Mouse (Mus musculus): ENCODE data around the gene Slco4a1.

Slco4a1 gene

DNA sequence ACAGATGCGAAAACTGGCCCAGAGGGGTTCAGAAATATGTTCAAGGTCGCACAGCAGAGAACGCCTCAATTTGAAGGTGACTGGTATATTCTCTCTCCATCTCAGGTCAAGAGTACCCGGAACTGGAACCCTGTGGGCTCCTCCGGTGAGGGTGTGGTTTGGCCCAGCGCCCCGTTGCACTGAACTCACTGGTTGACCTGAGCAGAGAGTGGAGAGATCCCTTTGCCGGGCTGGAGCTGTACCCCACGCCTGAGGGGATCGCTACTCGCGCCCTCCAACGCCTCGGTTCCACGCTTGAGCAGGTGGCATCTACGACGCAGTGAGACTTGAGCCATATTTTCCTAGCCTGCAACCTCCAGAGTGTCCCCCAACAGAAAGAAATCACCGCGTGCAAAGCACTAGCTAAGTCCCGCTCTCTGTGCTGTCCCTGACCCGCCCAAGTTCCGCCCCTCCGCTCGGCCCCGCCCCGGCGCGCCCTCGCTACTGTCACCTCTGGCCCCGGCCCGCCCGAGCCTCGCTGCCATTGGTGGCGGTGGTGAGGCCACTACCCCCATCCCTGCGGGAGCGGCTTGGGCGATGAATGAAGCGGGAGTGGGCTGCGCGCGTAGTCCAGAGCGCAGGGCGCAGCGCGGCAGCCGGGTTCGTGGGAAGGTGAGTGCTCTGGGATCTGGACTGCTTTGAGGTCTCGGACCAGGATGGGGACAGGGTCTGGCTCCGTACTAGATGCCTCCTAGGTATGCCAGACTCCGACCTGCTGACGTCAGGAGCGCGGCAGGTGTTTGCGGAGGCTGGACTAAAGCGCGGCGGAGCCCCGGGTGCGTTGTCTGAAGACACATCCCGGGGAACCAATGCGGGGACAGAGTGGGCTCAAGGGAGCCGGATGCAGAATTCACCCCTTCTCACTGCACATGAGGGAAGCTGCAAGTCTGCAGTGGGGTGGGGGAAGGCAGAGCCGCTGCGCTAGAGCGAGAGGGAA is at the start of gene Slco4a1:
Gene Slco4a1, plus strand, starts transcription at position 523 of the 976 bp plus-strand sequence.
- DNase-seq (ENCODE audit: low spot score) = peak; percentile 97

DNA sequence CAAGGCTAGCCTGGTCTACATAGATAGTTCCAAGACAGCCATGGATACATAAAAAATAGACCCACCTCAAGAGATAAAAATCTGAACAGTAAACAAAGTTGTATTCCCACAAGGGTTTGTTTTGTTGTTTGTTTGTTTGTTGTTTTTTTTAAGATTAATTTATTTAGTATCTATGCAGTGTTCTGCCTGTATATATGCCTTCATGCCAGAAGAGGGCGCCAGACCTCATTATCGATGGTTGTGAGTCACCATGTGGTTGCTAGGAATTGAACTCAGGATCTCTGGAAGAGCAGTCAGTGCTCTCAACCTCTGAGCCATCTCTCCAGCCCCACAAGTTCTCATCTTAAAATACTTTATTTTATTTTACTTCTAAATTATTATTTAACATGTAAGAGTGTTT is 47.6 kb upstream of the Slco4a1 start:
- no peak for DNase-seq (ENCODE audit: low spot score)

DNA sequence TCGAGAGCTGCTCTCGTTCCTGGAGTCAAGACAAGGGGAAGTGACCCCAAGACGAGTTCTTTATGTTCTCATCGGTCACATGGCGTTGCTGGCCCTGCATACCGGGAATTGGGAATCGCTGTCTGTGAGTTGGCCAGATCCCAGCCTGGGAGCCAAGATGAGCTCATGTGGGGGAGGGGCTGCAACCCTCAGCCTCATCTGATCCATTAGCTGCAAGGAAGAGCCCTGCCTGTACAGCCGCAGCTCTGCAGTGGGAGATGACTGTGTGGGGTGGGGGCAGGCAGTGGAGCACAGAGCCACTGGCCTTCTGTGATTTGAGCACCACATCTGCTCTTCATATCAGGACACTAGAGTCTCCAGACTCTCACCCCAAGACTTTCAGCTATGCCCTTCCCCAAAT is 45.6 kb upstream of the Slco4a1 start:
- DNase-seq (ENCODE audit: low spot score) = peak; percentile 89

DNA sequence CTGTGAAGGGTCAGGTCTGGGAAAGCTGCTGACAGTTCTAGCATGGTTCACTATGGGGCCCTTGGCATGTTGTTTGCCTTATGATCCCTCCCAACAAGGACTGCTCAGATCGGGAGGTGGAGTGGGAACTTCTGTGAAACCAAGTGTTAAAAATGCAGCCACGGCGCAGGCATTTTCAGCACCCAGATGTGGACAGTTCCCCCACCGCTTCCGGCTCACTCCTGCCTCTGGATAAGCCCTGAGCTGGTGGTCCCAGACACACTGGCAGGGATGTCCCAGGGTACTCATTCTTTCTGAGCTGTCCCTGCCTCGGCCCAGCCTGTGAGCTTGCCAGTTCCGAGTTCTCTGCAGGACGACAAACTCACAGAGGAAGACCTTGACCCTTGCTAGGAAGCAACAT is 45.0 kb upstream of the Slco4a1 start:
- no peak for DNase-seq (ENCODE audit: low spot score)

DNA sequence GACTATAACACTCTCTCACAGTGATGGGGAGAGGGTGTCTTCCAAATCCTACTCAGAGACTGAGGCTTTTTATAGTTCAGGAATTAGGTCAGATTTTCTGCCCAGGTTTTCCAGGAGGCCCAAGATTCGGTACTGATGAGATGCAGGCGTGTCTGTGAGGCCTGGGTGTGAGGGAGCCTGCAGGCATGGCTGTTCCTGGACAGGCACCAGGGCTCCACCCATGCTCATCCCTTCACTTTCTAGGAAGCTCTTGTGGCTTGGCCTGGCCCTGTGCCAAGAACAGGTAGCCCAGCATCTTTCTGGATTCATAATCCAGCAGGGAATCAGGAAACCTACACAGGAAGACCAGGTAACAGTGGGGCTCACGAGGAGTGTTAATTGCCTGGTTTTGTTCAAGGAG is 40.4 kb upstream of the Slco4a1 start:
- DNase-seq (ENCODE audit: low spot score) = peak; percentile 56

DNA sequence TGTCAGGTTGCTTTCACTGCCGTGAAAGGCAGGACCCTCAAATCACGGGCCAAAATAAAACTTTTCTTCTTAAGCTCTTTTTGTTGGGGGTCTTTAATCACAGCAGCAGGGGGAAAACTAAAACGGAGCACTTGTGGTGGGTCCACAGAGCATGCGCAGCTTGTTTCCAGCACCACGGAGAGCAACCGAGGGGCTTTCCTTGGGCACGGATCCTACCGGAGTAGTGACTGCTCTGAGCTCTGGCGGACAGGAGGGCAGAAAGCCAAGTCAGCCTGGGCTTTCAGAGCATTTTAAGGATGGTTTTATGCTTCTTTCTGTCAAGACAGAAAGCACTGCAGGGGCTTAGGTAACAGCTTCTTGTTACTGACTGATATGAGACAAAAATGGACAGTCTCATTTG is 38.3 kb upstream of the Slco4a1 start:
- DNase-seq (ENCODE audit: low spot score) = no peak

DNA sequence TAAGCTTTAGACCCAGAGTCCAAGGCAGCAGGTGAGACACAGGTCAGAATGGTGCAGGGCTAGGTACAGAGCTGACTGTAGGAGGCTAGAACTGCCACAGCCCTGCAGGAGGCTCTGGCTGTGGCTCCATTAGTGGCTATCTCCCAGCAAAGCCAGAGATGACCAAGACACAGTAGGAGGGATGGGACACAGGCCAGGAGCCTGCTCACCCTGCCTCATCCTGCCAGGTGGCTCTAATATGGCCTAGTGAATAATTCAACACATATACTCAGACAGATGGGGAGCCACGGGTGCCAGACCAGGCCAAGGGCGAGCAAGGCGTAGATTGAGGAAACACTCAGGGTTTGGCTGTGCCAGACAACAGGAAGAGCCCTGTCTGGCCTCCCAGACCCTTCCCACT is 35.4 kb upstream of the Slco4a1 start:
- peak; percentile 45 for DNase-seq (ENCODE audit: low spot score)

DNA sequence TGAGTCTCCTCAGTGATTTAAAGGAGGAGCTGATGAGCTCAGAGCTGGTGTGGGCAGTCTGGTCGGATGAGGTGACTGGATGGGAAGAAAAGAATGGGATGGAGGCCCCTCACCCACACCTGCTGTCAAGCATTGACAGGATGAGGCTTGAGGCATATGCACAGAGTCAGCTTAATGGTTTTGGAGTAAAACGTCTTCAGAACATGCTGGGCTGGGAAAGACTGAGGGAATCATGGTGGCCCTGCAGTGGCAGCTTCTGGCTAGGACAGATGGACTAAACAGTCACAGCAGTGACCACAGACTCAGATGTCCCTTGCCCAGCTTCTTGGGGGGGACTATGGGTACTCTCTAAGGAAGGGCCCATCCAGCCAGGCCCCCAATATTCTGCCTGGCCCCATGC is 30.9 kb upstream of the Slco4a1 start:
- no peak for DNase-seq (ENCODE audit: low spot score)

DNA sequence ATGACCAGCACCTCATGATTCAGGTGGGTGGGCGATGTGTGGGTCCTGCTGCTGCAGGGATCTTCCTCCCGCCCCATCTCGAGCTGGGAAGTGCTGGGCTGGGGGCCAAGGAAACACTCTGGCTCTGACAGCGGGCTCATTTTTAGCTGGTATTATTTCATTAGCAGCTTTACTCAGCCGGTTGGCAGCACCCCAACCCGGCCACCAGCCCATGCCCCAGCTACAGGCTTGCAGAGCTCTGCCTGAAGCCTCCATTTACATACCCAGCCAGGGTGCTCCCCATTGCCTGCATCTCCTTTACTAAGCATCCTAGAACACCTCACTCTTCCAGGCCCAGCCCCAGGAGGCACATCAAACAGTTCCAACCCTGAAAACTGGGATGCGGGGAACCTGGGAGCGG is 29.0 kb upstream of the Slco4a1 start:
- DNase-seq (ENCODE audit: low spot score) = peak; percentile 92

DNA sequence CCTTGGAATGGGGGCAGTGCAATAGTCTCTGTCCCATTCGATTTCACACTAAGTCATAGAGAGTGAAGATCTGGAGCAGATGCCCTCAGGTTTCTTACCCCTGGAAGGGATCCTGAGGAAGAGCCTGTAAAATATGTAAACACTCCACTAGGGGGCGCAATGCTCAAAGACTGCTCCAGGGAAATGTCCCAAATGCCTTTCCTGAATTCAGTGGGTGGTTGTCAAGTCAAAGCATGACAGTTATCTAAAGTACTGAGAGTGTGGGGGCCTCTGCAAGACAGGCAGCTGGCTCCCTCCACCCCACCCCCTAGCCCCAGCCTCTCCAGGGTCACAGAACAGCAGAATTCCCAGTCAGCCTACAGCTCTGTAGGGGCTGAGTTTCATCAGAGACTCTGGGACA is 27.7 kb upstream of the Slco4a1 start:
- DNase-seq (ENCODE audit: low spot score) = peak; percentile 62

DNA sequence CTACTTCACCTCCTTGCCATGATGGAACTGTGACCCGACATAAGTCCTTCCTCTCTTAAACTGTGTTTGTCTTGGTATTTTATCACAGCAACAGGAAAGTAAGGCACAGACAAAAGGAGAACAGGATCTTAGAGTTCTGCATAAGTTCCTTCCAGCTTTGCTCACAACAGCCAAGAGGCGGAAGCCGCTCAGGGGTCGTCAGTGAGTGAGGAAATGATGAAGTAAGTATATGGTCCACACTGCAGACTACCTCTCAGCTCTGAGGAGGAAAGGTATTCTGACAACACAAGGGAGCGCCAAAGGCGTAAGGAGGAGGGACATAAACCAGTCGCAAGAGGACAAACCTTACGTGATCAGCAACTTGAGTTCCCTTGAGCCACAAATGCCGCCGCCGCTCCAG is 25.4 kb upstream of the Slco4a1 start:
- no peak for DNase-seq (ENCODE audit: low spot score)

DNA sequence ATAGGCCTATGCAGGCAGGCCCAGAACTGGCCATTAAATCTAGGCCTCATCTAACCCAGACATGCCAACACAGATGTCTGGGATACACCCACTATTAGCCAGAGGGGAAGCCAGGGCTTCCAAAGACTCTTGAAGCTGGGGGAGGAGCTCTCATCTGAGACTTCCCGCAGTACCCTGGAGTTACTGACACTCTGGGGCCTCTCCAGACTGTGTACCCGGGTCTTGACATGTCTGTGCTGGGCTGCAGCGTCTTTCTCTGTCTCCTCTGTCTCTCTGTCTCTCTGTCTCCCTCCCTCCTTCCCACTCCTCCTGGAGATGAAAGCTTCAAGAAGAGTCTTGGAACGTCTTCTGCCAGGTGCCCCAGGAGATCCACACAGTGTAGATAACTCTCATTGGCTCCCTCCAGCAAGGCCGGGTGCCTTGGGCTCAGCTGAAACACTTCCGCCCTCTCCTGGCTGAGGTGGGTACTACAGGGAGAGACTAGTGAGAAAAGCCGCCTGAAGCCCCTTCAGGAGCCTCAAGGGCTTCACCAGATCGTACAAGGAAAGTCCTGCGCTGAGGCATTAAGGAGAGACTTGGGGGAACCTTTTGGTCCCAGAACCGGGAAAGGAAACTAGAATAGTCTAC is 23.9 kb upstream of the Slco4a1 start:
- peak; percentile 93 for DNase-seq (ENCODE audit: low spot score)

DNA sequence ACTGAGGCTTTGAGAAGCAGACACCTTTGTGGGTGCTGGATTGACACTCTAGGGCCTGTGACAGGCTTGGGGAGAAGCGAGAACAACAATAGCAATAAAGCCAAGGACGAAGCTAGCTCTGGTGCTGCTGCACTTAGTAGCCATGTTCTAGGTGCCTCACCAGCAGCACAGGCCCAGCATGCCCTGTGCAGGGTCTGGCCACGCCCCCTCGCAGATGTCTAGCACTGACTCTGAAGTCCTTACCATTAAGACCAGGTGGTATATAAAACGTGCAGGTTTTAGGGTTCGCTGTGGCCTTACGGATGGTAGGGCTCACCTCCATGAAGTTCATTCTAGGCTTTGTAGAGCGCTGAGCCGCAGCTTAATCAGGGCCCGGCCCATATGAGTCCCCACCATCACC is 23.3 kb upstream of the Slco4a1 start:
- no peak for DNase-seq (ENCODE audit: low spot score)

DNA sequence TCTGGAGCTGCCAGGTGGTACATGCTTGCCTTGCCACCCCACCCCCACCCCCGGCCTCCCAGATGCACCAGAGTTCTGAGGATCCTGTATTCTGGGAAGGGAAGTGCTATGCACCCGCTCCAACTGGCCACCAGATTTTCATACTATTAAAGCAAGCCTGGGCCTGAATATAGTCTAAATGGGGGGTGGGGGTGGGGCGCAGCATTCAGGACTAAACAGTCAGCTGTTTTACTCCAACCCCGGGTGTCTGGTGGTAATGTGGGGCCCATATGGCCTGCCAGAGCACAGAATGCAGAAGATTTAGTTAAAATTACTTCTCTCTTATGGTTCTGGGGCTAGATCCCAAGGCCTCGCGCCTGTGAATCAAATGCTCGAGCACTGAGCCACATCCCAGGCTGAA is 22.7 kb upstream of the Slco4a1 start:
- no peak for DNase-seq (ENCODE audit: low spot score)

DNA sequence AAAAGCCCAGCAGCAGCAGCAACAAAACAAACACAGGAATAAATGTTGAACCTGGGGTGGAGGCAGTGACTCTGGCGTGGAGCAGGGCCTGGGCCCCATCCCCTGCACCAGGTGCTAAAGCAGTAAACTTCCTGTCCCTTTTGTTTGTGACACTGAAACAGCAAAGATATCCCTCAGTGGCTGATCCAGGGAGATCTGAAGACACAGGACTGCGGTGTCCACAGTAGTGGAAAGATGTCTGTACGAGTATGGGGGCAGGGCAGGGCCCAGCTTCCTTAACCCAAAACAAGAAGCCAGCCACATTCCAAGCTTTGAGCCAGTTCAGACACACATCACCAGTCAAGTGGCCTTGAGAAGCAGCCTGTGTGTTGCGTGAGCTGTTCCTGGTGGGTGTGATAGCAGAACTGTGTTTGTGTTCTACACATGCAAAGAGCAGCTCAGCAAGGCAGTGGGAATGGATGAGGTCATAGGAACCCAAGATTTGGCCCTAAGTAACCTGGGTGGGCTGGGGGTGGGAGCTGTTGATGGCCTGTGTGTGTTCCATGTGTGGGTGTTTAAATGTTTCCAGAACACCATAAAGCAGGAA is 20.6 kb upstream of the Slco4a1 start:
- no peak for DNase-seq (ENCODE audit: low spot score)

DNA sequence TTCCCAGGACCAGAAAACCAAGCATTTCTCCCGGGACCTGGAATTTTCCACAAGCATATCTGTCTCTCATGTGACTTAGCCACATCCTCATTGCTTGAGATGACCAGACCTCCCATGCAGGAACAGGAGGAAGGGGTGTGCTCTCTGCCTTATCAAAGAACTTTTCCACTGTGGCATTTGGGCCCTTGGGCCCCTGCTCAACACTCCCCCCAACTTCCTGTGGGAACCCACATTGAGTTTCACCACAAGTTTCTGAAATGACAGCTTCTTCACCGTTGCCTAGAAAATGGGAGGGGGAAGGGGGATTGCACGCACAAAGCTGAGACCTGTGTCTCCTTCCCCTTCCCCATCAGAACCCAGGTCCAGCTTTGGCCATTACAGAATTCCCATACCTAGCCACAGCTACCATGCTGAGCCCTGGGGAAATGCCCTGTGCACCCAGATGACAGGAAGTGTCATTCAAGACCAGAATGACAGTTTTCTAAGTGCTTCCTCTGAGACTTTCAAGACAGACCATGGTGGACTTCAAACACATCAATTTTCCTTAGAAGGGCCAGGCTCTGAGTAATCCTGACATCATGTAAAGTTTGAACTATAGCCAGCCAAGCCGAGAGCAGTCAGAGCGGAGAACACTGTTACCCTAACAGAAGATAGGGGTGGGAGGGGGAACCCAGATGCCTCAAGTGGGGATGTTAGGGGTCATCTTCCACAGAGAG is 18.7 kb upstream of the Slco4a1 start:
- no peak for DNase-seq (ENCODE audit: low spot score)

DNA sequence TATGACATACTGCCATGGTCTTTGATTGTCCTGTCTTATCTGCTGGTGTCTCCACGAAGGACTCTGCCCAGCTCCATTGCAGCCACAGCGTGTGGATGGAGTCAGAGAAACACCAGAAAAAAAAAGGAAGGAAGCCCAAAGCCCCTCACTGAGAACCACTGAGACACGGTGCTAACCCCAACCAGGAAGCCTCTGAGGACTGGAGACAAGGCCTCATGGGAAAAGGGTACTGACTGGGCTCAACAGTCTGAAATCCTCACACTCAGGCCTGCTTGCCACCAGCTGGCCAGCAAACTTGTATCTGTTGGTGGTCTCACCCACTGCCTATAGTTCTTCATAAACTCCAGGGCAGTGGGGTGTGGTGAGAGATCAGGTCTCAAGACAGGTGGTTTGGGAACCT is 16.3 kb upstream of the Slco4a1 start:
- DNase-seq (ENCODE audit: low spot score) = no peak

DNA sequence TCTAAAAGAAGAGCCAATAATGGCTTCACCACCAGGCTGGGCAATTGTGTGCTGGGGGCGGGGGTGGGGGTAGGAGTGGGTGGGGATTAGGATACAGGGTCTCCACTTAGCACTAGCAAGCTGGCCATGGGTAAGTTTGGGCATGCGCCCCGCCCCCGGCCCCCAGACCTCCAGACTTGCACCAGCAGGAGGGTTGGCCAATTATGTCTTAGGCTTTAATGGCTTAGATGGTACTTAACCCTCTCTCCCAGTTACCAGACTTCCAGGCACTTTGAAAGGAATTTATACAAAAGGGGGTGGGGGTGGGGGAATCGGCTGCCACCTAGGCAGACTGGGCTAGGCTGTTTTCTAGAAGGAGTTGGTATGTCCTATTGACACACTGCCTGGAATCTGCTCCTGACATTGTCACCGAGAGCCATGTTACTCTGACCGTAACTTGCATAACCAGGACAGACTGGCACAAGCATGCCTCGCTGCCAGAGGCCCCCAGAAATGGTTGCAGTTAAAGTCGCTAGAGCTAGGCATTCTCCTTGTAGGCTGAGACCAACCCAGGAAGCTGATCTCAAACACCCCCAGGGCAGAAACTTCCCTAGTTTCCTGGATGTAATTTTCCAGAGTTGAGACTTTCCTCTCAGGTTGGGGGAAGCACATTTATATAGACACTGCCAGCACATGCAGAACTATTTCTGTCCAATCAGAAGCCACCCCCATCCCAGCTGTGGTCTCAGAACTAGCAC is 15.3 kb upstream of the Slco4a1 start:
- DNase-seq (ENCODE audit: low spot score) = no peak

DNA sequence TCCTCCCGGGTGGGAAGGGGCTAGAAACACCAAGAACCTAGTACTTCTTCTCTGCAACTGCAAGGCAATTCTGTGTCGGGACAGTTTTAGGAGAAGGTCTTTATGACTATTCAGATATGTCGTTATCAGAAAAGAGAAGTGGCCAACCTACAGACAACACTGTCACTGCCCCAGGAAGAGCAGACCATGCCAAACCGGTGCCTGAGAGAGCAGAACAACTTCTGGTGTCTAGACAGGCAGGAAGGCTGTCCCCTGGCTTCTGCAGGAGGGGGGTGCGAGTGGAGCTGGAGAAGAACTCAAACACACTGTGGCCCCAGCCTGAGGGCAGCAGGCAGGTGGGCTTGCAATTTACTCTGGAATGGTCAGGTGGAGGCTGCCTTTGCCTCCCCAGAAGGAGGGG is 14.0 kb upstream of the Slco4a1 start:
- no peak for DNase-seq (ENCODE audit: low spot score)

DNA sequence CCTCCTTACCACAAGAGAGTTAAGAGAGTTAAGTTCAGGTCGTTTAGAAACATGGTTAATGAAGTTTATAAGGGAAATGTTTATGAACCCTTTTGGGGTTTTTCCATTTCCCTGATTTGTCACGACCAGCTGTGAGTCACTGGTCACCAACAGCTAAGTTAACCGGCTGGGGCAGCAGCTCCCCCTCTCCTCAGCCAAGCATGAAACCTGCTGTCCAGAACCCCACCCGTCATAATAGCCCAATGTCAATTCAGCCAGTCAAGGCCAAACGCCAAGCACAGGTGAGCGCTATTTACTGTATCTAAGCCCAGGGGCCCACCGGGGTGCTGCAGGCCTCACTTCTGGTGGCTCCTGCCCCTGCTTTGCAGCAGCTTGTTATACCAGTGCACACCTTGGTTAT is 12.2 kb upstream of the Slco4a1 start:
- DNase-seq (ENCODE audit: low spot score) = no peak

DNA sequence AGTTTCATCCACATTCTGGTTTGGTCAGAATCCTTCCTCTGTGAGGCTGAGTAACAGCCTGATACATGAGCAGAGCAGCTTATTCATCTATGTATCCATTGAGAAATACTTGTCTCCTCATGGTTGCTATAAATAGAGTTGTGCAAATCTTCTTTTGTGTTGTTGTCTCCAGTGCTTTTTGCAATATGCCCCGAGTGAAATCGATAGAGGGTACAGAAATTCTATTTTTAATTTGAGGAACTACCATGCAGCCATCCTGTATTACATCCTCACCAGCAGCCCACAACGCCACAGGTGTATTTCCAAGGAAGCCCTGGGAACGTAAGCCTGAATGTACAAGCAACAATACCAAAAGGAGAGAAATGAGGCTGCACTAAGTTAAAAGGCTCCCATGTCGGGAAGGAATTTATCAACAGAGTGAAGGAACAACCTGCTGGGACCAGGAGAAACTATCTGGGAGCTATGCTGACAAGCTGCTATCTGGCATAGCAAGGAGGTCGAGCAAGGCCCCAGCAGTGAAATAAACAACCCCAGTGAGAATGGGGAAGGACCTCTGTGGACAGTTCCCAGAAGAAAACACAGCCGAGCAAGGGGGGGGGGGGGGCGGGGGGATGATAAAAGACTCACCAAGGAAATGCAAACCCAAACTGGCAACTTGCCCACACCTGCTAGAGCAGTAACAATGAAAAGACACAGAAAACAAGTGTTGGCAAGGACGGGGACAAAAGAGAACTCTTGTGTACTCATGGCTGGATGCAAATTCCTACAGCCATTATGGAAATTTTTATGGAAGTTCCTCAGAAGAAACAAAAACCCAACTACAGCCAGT is 10.9 kb upstream of the Slco4a1 start:
- no peak for DNase-seq (ENCODE audit: low spot score)

Data from MN1 (cell line).